Mouse (Mus musculus): Measurements from ENCODE around the gene Sbk1.

Gene Sbk1

DNA sequence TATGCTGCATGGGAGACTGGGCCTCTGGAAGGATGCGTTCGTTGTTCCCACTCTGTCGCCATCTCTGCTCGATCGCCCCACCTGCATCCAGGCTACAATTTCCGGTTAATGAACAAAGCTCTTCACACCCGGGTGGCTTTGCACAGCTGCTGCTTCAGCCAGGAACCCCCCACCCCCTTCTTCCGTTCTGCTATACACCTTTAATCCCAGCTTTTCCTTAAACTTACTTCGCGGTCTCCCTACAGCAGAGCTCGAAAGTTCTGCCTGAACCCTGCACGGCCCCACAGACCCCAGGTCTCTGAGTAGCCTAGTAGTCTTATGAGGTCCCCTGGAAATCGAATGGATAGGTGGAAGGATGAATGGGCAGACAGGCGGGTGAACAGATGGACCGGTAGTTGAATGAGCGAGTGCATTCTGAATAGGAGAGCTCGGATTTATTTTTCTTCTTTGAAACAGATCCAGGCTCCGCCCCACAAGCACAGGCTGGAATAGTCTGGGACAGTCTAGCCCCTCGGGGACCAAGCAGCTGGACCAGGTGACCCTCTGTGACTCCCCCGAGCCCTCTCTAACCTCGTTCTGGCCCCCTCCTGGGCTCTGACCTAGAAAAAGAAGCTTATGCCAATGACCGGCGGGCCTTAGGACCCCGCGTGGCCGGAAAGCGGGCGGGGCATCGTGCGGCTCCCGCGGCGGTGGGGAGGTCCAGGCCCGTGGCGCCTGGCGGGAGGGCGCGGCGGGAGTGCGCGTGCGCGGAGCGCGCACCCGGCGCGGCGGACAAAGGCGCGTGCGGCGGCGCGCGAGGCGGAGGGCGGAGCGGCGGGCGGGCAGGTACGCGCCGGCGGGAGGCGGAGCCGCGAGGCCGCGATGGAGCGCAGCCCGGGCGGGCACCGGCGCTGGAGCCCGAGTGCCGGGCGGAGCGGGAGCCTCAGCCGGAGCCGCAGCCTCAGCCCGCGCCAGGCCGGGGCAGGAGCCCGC, at the start of gene Sbk1:
Sbk1 (plus strand) TSS at position 908 of the 972 bp plus-strand sequence.
- peak; percentile 72 for ATAC-seq (ENCODE audit: insufficient number of reproducible peaks, low FRiP score, low TSS enrichment)

DNA sequence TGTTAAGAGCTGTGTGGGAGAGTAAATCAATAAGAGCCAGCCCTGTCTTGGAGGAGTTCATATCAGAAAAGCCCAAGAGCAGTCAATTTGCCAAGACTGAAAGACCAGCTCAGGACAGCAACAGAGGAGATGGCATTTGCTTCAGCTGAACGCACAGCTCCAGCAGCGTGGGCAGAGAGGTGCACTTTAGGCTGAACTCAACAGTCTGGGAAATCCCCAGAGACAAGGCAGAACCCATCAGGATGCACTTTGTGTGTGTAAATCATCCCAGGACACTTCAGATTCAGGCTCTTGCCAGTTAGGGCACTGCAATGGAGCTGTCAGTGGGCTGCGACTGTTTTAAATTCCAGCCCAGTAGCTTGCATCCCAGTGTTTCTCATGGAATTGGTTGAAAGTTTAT, 49.7 kb upstream of the Sbk1 start:
- ATAC-seq (ENCODE audit: insufficient number of reproducible peaks, low FRiP score, low TSS enrichment): no peak

DNA sequence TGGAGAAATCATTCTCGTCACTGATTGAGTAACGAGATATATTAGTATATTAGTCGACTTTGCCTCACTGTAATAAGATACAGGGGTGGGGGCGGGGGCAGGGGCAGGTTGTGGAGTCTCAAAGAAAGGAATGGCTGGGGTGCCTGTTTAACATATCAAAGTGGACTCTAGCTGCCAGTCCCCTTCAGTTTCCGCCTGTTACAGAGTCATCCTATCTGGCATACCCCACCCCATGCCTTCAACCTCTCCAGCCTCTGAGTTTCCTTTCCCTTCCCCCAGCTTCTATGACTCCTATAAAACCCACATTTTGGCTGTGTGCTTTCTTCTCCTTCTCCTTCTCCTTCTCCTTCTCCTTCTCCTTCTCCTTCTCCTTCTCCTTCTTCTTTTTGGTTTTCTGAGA, 46.3 kb upstream of the Sbk1 start:
- no peak for ATAC-seq (ENCODE audit: insufficient number of reproducible peaks, low FRiP score, low TSS enrichment)

DNA sequence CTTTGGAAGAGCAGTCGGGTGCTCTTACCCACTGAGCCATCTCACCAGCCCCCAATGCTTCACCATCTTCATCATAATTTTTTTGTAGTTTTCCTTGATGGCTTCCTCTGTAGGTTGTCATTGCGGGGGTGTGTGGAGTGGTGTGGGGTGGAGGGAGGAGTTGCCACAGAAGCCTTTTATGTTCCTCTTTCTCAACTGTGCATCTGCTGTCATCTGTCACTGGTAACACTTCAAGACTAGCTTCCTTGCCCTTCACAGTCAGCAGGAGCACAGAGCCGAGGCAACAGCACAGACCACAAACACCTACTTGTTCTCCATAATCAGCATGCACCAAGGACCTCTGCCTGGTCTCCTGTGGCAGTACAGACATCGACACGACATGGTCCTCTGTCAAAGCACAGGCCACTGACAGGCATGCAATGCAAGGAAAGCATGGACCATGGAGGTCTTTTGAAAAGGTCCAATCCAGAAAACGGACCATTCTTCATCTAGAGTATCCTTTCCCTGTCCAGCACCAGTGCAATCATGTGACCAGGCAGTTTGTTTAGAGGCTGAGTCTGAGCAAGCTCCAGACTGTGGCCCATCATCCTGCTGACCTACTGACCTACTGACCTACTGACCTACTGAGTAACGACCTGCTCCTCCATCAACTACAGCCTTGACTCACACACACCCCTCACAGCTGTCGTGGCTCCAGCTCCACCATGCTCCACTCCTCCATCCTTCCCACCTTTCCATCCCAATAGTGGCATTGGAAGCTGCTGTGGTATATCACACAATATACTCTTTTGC, 41.9 kb upstream of the Sbk1 start:
- ATAC-seq (ENCODE audit: insufficient number of reproducible peaks, low FRiP score, low TSS enrichment): no peak

DNA sequence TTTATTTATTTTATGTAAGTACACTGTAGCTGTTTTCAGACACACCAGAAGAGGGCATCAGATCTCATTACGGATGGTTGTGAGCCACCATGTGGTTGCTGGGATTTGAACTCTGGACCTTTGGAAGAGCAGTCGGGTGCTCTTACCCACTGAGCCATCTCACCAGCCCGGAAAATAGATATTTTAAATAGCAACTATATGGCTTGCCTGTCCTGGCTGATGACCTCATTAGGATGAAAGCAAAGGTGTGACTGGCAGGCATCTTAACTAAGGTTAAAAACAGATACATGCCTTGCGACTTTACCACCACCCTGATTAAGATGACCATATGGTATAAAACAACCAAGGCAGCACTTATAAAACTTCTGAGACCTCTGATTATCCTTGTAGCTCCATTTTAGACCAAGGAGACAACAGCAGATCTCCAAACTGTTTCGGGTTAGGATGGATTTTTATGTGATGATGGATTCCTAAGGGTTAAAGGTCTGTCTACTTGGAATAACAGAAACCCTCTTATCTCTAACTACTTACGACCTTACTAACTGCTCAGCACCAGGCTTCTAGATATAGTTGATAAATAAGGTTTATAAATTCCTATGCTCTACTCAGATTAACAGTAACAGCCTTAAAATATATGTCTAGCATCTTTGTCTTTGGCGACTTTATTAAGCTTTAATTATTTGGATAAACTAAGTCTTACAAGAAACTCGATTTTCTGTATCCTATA, 39.9 kb upstream of the Sbk1 start:
- ATAC-seq (ENCODE audit: insufficient number of reproducible peaks, low FRiP score, low TSS enrichment): no peak

DNA sequence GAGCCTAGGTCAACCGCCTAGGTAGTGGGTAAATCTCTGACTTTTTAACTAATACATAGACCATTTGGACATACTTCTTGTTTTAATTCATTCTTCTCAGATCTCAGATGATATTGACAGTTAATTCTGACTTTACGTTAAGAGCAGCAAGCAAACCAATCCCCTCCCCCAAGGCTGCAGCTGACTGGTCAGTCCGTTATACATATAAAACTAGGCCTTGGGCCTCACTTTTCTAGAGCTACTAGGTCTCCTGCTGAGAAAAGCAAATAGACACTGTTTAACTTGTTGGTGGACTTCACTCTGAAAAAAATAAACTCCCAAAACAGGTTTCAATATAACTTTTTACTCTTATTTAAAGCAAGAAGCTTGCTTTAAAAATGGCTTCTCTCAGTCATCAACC, 37.8 kb upstream of the Sbk1 start:
- no peak for ATAC-seq (ENCODE audit: insufficient number of reproducible peaks, low FRiP score, low TSS enrichment)

DNA sequence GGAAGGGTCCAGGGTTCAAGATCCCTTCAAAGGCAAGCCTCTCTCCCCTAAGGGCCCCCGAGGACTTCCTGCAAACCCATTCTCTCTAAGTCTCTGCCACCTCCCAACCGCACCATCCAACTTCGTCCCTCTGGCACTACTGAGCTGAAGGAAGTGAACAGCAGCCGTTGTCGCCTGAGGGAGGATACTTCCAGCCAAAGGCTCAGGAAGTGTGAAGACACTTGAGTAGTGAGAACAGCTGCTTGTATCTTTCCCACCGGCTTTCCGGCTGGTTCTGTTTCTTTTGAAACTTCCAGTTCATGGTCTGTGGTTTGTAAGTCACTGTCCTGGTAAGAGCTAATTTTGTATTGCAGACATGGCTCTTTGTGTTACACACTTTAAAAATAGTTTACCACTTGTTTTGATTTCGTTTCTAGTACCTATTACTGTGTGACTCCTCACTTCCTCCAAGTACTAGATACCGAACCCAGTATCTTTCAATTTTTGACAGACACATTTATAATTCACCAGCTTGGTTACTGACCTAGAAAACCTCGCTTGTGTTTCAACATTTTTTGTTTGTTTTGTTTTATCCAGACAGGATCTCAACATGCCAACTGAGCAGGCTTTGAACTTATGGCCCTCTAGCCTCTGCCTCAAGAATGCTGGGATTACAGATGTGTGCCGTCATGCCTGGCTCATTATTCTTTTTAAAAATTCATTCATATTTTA, 36.2 kb upstream of the Sbk1 start:
- no peak for ATAC-seq (ENCODE audit: insufficient number of reproducible peaks, low FRiP score, low TSS enrichment)

DNA sequence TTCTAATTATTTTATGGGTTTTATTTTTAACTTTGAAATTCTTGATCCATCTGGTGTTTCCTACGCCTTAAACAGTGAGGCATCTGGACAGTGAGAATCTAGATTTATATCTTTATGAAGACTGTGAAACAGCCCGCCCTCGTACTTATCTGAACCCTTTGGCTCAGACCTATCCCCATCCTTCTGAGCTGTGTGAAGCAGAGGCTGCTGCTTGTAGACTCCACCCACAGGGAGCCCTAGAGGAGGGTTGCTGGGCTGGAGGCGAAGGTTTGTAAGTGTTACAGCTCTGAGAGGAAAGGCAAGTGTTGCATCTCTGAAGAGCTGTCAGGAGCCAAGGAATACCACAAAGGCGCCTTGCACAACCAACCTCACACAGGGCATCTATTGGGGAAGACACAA, 35.6 kb upstream of the Sbk1 start:
- ATAC-seq (ENCODE audit: insufficient number of reproducible peaks, low FRiP score, low TSS enrichment): no peak

DNA sequence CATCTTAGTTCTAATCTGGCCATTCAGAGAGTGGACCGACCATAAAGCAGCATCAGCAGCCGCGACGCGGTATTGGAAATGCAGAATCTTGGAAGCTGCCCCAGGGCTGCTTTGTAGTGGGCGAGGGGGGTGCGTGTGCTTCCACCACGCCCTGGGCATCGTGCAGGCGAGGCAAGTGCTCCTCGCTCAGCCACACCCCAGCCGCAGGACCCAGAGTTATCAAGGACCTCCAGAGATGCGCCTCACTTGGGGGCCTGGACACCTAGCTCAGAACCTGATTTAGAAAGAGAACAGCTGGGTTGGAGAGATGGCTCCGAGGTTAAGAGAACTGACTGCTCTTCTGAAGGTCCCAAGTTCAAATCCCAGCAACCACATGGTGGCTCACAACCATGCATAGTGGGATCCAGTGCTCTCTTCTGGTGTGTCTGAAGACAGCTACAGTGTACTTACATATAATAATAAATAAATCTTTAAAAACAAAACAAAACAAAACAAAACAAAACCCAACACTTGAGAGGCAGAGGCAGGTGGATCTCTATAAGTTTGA, 31.5 kb upstream of the Sbk1 start:
- ATAC-seq (ENCODE audit: insufficient number of reproducible peaks, low FRiP score, low TSS enrichment): no peak

DNA sequence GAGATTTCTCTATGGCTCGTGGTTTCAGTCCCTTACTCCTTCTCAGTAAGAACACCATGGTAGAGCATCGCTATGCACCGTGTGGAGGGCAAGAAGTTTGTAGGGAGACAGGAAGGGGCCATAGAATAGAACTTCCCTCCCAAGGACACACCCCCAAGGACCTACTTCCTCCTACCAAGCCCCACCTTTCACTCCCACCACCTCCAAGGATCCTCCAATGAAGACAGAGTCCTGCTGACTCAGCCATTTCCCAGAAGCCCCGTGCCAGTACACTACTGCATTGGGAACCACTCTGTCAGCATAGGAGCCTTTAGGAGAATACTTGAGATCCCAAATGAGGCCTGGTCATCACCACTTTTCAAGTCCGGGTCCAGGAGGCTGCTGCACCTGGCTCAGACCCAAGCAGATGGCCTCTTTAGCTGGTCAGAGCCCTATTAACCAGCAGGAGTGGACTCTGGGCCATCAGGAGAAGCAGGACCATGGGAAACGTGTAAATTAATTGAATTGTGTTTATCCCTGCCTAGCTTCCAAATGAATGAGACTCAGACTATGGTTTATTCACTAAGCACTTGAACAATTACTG, 28.2 kb upstream of the Sbk1 start:
- ATAC-seq (ENCODE audit: insufficient number of reproducible peaks, low FRiP score, low TSS enrichment): no peak

DNA sequence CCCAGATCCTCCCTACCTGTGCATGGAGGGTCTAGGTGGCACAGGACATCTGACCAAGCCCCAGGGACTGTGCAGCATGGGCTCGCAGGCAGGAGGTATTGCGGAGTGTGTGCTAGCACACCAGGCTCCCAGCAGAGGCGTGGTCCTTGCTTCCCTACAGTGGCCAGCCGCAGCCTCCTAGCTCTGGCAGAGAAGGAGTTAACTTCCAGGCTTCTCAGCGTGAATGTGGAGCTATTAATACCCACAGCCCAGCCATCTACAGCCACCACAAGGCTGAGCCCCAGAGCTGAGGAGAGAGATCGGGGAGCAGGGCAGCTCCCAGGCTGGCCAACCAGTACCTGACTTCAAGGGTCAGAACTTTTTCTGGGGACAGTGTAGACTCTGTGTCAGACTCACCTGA, 24.3 kb upstream of the Sbk1 start:
- no peak for ATAC-seq (ENCODE audit: insufficient number of reproducible peaks, low FRiP score, low TSS enrichment)

DNA sequence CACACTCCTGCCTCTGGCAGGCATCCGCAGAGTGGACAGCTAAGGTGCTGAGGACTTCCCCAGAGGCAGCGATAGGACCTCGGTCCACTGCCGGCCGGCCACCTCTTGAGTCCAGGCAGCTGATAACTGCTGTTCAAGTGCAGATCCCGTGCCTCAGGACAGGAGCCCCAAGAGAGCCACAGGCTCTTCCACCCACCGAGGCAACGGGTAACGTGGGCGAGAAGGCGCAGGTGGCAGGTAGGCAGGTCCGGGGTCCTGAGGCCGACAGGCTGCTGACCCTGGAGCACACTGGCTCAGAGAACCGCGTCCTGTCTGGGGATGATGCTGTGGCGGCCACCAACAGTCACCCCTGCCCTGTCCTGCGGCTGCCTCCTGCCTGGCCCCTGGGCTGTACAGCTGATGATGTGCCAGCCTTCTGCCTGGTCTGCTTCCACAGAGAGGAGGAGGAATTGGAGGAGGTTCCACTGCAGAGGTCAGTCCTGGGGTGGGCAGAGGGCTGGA, 23.7 kb upstream of the Sbk1 start:
- no peak for ATAC-seq (ENCODE audit: insufficient number of reproducible peaks, low FRiP score, low TSS enrichment)

DNA sequence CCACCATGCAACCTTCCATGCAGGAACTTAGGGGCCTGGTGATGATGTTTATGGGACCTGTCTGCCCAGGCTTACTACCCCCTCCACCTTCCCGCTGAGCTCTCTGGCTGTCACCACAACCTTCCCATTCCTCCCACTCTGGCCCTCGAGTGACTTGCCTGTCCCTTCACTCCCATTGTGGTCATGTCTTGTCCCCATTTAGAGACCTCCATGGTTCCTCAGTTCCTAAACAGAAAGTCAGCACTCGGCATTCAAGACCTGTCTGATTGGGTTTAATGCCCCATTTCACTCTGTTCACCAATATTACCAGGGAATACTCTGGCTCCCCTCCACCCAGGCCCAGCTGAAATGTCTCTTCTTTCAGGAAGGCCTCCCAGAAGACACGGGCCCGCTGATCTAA, 23.3 kb upstream of the Sbk1 start:
- no peak for ATAC-seq (ENCODE audit: insufficient number of reproducible peaks, low FRiP score, low TSS enrichment)

DNA sequence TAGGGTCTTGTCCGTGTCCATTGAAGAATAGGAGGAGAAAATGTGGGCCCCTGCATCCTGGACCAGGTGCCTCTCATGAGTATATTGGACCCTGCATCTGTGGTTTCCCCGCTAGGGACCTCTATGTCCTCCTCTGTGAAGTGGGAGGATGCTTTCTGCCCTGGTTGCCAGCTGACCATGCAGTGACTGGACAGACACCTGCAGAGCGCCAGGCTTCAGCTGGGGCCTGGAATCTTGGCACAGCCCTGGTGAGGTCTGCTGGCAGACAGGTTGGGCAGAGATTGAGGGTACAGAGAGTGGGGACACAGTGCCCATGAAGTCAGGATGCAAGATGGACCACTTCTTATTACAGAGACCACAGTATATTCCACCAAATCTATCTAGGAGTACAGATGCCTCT, 22.4 kb upstream of the Sbk1 start:
- ATAC-seq (ENCODE audit: insufficient number of reproducible peaks, low FRiP score, low TSS enrichment): no peak

DNA sequence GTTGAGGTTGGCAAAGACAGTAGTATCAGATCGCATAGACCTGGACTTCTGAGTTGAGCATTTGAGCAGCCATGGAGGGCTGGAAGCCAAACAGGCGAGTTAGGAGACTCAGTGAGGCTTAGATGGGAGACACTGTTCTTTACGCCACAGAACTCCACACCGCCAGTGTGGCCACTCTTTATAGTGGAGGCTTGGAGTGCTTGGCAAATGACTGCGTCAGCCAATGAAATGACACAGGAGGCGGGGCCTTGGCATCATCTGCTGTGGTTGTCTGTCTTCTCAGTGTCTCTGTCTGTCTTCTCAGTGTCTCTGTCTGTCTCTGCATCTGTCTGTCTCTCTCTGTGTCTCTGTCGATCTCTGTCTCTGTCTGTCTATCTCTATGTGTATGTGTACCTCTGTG, 21.9 kb upstream of the Sbk1 start:
- peak; percentile 32; the same call in 1 of the 2 replicates for ATAC-seq (ENCODE audit: insufficient number of reproducible peaks, low FRiP score, low TSS enrichment)

DNA sequence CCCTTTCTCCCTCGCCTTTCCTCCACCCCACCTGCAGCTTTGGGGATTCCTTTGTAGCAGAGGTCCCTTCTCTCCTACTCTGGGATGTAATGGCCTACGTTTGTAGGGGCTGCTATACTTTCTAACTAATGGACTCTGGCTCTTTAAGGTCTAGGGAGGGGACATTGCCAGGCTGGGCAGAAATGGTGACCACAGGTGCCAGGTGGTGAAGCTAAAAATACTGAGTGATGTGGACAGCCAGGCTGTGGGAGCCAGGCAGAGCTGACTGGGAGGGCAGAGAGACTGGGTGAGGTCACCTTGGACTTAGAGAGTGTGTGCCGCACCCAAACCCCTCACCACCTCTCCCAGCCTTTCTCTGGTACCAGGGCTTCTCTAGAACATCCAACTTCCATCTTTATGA, 20.7 kb upstream of the Sbk1 start:
- peak; percentile 71 for ATAC-seq (ENCODE audit: insufficient number of reproducible peaks, low FRiP score, low TSS enrichment)

DNA sequence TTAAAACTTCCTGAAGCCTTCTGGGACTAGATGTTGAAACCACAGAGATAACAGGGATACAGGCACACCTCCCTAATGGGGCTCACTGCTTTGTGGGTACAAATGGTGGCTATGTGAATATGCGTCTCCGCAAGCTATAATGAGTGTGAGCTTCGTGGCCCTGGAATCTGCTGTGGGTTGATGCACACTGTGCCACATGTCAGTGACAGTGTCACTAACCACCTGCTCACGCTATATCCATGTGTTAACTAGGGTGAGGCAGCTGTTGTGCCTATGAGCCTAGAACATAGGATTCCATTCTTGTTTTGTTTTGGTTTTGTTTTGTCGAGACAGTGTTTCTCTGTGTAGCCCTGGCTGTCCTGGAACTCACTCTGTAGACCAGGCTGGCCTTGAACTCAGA, 20.2 kb upstream of the Sbk1 start:
- no peak for ATAC-seq (ENCODE audit: insufficient number of reproducible peaks, low FRiP score, low TSS enrichment)

DNA sequence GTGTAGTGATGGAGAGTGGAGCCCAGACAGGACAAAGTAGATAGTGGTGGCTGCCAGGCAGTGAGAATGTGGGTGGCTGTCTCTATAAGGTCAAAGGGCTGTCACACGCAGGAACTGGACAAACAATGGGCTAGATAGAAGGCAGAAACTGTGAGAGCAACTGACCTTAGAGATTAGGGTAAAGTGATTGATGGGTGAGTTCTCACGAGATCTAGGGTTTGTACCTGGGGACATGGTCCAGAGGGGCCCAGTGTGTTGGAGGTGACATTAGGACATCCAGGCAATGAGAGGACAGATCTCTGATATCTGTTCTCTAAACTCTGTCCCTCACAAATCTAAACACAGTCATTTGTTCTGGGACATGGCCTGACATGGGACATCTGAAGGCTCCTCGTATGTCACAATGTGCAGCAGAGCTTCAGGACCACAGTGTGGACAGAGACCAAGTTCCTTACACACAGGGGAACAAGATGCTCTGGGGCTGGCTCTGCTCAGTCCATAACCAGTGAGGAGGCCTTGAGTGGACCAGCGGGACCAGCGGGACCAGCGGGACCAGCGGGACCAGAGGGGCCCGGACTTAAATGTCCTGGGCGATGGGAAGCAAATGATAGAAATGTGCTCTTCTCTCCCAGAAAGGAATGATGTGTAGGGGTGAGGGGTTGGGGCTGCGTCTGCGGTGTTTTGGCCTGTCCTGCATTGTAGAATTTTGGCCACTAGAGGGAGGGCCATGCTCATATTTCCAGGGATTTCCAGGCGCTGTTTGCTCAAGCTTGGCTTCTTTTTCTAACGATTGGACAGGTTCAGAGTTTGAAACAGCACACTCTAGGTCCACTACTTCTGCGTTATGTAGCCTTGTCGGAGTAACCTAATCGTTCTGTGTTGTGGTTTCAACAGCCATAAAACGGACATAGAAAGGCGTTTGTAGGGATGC, 11.9 kb upstream of the Sbk1 start:
- peak; percentile 74; the same call in 1 of the 2 replicates for ATAC-seq (ENCODE audit: insufficient number of reproducible peaks, low FRiP score, low TSS enrichment)
